ENCODE assay signal across 12 mouse cellular contexts in genomic region chr8:94292072-94292471, GRCm38 (mm10). TPM values are rescaled to one million over a fixed set of nuclear protein-coding genes. Genes with fewer than 3 reads are reported as not detected.
DNase-seq lines count a peak whose midpoint lies in the region; ATAC-seq and TF ChIP-seq lines count a peak whose summit lies in the region.
"Had no signal": no experiment of that assay in that cellular context is flagged by ENCODE, and none has a peak within 500 bp of the region (broad histone marks: within the 10 kb centered on the region; RNA-seq: fewer than 3 reads in every experiment).

No protein-coding gene starts in this region.

- 45% methylated on average over 6 of the region's 6 CpGs for WGBS in forebrain, embryonic 15.5 days
- WGBS in forebrain, embryonic 13.5 days: 77% methylated on average over 6 of the region's 6 CpGs
- 87% methylated on average over 6 of the region's 6 CpGs for WGBS in midbrain, embryonic 14.5 days
- WGBS in midbrain, embryonic 13.5 days: 85% methylated on average over 6 of the region's 6 CpGs
- 48% methylated on average over 6 of the region's 6 CpGs for WGBS in hindbrain, postnatal 0 days
- WGBS in neural tube, embryonic 14.5 days: 60% methylated on average over 6 of the region's 6 CpGs

- DNase-seq in midbrain, embryonic 14.5 days: peak; percentile 31
- peak; percentile 31 for DNase-seq in hindbrain, postnatal 0 days (ENCODE audit: low spot score)
- no peak for DNase-seq in liver
- DNase-seq in thymus, adult 18-20 months: no peak
- DNase-seq: cerebellum, adult 11 months; forebrain, postnatal 0 days; retina, postnatal 1 day had no signal

- H3K4me1 ChIP-seq in forebrain, embryonic 15.5 days: peaks cover 8% of the 10 kb centered on the region; the same call in 1 of the 2 replicates
- peaks cover 15% of the 10 kb centered on the region for H3K4me1 ChIP-seq in forebrain, embryonic 13.5 days
- no peaks in the 10 kb centered on the region for H3K4me1 ChIP-seq in midbrain, embryonic 14.5 days (ENCODE audit: control insufficient read depth, insufficient read depth, low read length)
- peaks cover 6% of the 10 kb centered on the region; the same call in 1 of the 2 replicates for H3K4me1 ChIP-seq in midbrain, embryonic 13.5 days (replicated peaks)
- H3K4me1 ChIP-seq in hindbrain, postnatal 0 days (ENCODE audit: insufficient read depth, low read length): no peaks in the 10 kb centered on the region
- no peaks in the 10 kb centered on the region for H3K4me1 ChIP-seq in neural tube, embryonic 14.5 days (ENCODE audit: control insufficient read depth, insufficient read depth, low read length)

- H3K4me2 ChIP-seq in forebrain, embryonic 15.5 days (replicated peaks): no peak overlapping the region
- H3K4me2 ChIP-seq in forebrain, embryonic 13.5 days: no peak overlapping the region
- H3K4me2 ChIP-seq in midbrain, embryonic 14.5 days (ENCODE audit: low read length): no peak overlapping the region
- no peak overlapping the region for H3K4me2 ChIP-seq in midbrain, embryonic 13.5 days (replicated peaks)
- H3K4me2 ChIP-seq in hindbrain, postnatal 0 days (ENCODE audit: low read depth, low read length): no peak overlapping the region
- no peak overlapping the region for H3K4me2 ChIP-seq in neural tube, embryonic 14.5 days (ENCODE audit: low read depth, low read length)

- ATAC-seq in forebrain, embryonic 15.5 days (replicated peaks): 0 out of 2 replicates have a peak, but pooled peaks have one; percentile 19
- ATAC-seq in forebrain, embryonic 13.5 days: no peak
- ATAC-seq in midbrain, embryonic 14.5 days (ENCODE audit: low FRiP score, low TSS enrichment): no peak
- no peak for ATAC-seq in midbrain, embryonic 13.5 days
- no peak for ATAC-seq in hindbrain, postnatal 0 days
- ATAC-seq in neural tube, embryonic 14.5 days (ENCODE audit: low read depth): no peak; the same call in 1 of the 2 replicates
- ATAC-seq: forebrain, postnatal 0 days had no signal

- H3K9ac ChIP-seq in forebrain, embryonic 15.5 days (replicated peaks): no peak overlapping the region
- no peak overlapping the region for H3K9ac ChIP-seq in forebrain, embryonic 13.5 days
- no peak overlapping the region for H3K9ac ChIP-seq in midbrain, embryonic 14.5 days (replicated peaks; ENCODE audit: low read length)
- H3K9ac ChIP-seq in midbrain, embryonic 13.5 days (replicated peaks): no peak overlapping the region
- H3K9ac ChIP-seq in hindbrain, postnatal 0 days (replicated peaks; ENCODE audit: low read length): no peak overlapping the region
- H3K9ac ChIP-seq in neural tube, embryonic 14.5 days (replicated peaks; ENCODE audit: low read depth, low read length): no peak overlapping the region
- H3K9ac ChIP-seq: forebrain, postnatal 0 days had no signal

- no peaks in the 10 kb centered on the region for H3K27me3 ChIP-seq in forebrain, embryonic 15.5 days
- no peaks in the 10 kb centered on the region for H3K27me3 ChIP-seq in forebrain, embryonic 13.5 days
- H3K27me3 ChIP-seq in midbrain, embryonic 14.5 days (ENCODE audit: control insufficient read depth, insufficient read depth, low read length): no peaks in the 10 kb centered on the region
- no peaks in the 10 kb centered on the region for H3K27me3 ChIP-seq in midbrain, embryonic 13.5 days
- no peaks in the 10 kb centered on the region for H3K27me3 ChIP-seq in hindbrain, postnatal 0 days (ENCODE audit: insufficient read depth, low read length)
- no peaks in the 10 kb centered on the region for H3K27me3 ChIP-seq in neural tube, embryonic 14.5 days (ENCODE audit: control insufficient read depth, insufficient read depth, low read length)

- no peak overlapping the region for H3K4me3 ChIP-seq in forebrain, embryonic 15.5 days
- no peak overlapping the region for H3K4me3 ChIP-seq in forebrain, embryonic 13.5 days
- H3K4me3 ChIP-seq in midbrain, embryonic 14.5 days (replicated peaks; ENCODE audit: low read depth, low read length): no peak overlapping the region
- no peak overlapping the region for H3K4me3 ChIP-seq in midbrain, embryonic 13.5 days (replicated peaks)
- H3K4me3 ChIP-seq in hindbrain, postnatal 0 days (ENCODE audit: low read length): no peak overlapping the region
- H3K4me3 ChIP-seq in neural tube, embryonic 14.5 days (ENCODE audit: low read depth, low read length): no peak overlapping the region

- 0 out of 2 replicates have a peak overlapping the region, but pooled peaks have one; percentile 24 for H3K27ac ChIP-seq in forebrain, embryonic 15.5 days (replicated peaks)
- H3K27ac ChIP-seq in forebrain, embryonic 13.5 days: no peak overlapping the region
- no peak overlapping the region for H3K27ac ChIP-seq in midbrain, embryonic 14.5 days (replicated peaks; ENCODE audit: low read depth, low read length)
- no peak overlapping the region for H3K27ac ChIP-seq in midbrain, embryonic 13.5 days
- peak overlapping the region; percentile 51 for H3K27ac ChIP-seq in hindbrain, postnatal 0 days
- peak overlapping the region; percentile 52 for H3K27ac ChIP-seq in neural tube, embryonic 14.5 days (ENCODE audit: low read depth, low read length)
- H3K27ac ChIP-seq: macrophage had no signal

- peaks cover 2% of the 10 kb centered on the region for H3K36me3 ChIP-seq in forebrain, embryonic 15.5 days
- H3K36me3 ChIP-seq in forebrain, embryonic 13.5 days (ENCODE audit: poor library complexity, severe bottlenecking): peaks cover 23% of the 10 kb centered on the region
- H3K36me3 ChIP-seq in midbrain, embryonic 14.5 days (ENCODE audit: control insufficient read depth, insufficient read depth, low read length): peaks cover 28% of the 10 kb centered on the region; the same call in 1 of the 2 replicates
- peaks cover 28% of the 10 kb centered on the region for H3K36me3 ChIP-seq in midbrain, embryonic 13.5 days
- peaks cover 8% of the 10 kb centered on the region; the same call in 1 of the 2 replicates for H3K36me3 ChIP-seq in hindbrain, postnatal 0 days (ENCODE audit: insufficient read depth, low read length)
- no peaks in the 10 kb centered on the region; the same call in 1 of the 2 replicates for H3K36me3 ChIP-seq in neural tube, embryonic 14.5 days (ENCODE audit: control insufficient read depth, insufficient read depth, low read length)

- TF ChIP-seq CTCF in hindbrain, postnatal 0 days (IDR thresholded peaks at IDR 0.05; ENCODE audit: low read depth): no peak

- no peaks in the 10 kb centered on the region for H3K9me3 ChIP-seq in forebrain, embryonic 15.5 days
- no peaks in the 10 kb centered on the region for H3K9me3 ChIP-seq in forebrain, embryonic 13.5 days (replicated peaks)
- no peaks in the 10 kb centered on the region for H3K9me3 ChIP-seq in midbrain, embryonic 14.5 days (ENCODE audit: control insufficient read depth, low read length)
- no peaks in the 10 kb centered on the region for H3K9me3 ChIP-seq in midbrain, embryonic 13.5 days
- no peaks in the 10 kb centered on the region for H3K9me3 ChIP-seq in hindbrain, postnatal 0 days (ENCODE audit: low read length)
- no peaks in the 10 kb centered on the region for H3K9me3 ChIP-seq in neural tube, embryonic 14.5 days (ENCODE audit: control insufficient read depth, low read length)

RNA-seq across cellular contexts. Expression of gene Slc12a3, which starts 36.9 kb away (rescaled TPM):
- polyA plus RNA-seq in forebrain, embryonic 15.5 days (2015; fragmentation: Nextera tagmentation; extraction: Ambion mirVana): not detected in 2 replicates
- not detected in 2 replicates for polyA plus RNA-seq in forebrain, embryonic 13.5 days (2015; fragmentation: Nextera tagmentation; extraction: Ambion mirVana)
- polyA plus RNA-seq in midbrain, embryonic 14.5 days (2014; fragmentation: Nextera tagmentation; extraction: Ambion mirVana): 0.07 TPM in 1 of 2 replicates, not detected in the other
- 0.09 and 0.12 TPM in 2 replicates for polyA plus RNA-seq in midbrain, embryonic 13.5 days (2015; fragmentation: Nextera tagmentation; extraction: Ambion mirVana)
- total RNA-seq in hindbrain, postnatal 0 days (2014; rRNA removed): 0.05 TPM in 1 of 2 replicates, not detected in the other
- 0.06 and 0.21 TPM in 2 replicates for polyA plus RNA-seq in hindbrain, postnatal 0 days (2015; fragmentation: Nextera tagmentation; extraction: Ambion mirVana)
- polyA plus RNA-seq in neural tube, embryonic 14.5 days (2014; fragmentation: Nextera tagmentation; extraction: Ambion mirVana): 0.08 TPM in 1 of 2 replicates, not detected in the other
- polyA plus RNA-seq: macrophage had no signal

Comparison
In these comparisons a context has a peak if more than half of its experiments do, and no peak if none do; other contexts are left out.
1. H3K27ac ChIP-seq: peak in forebrain, embryonic 15.5 days (single experiment), hindbrain, postnatal 0 days (single experiment) and neural tube, embryonic 14.5 days (single experiment); none in forebrain, embryonic 13.5 days (single experiment), midbrain, embryonic 14.5 days (single experiment) and midbrain, embryonic 13.5 days (single experiment).
2. DNase-seq: peak in midbrain, embryonic 14.5 days (single experiment) and hindbrain, postnatal 0 days (single experiment); none in liver (single experiment) and thymus, adult 18-20 months (0 of 2).